Mouse (Mus musculus): ENCODE measurements around the gene Cd180.

Cd180 gene

DNA sequence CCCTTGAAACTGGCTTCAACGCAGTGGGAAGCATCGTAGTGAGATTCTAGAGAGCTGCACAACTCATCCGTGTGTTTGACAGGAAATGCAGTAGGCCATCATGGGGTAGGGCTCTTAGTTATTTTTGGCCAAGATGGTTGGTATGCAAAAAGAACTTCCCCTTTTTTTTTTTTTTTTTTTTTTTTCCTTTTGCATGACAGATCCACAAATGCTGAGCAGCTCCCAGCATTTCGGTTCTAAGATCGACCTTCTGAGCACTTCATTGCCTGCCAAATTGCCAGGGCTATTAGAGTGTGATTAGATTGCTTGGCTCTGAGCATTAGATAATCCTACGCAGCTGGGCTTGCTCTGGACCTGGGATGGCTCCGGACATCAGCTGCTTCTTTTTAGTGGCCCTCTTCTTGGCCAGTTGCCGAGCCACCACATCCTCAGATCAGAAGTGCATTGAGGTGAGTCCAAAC lies at the start of gene Cd180:
Gene Cd180 (plus strand): TSS at position 218 of the 461 bp plus-strand sequence.
- no peak for DNase-seq (ENCODE audit: low read depth in 2 of 2, low spot score in 2 of 2)

DNA sequence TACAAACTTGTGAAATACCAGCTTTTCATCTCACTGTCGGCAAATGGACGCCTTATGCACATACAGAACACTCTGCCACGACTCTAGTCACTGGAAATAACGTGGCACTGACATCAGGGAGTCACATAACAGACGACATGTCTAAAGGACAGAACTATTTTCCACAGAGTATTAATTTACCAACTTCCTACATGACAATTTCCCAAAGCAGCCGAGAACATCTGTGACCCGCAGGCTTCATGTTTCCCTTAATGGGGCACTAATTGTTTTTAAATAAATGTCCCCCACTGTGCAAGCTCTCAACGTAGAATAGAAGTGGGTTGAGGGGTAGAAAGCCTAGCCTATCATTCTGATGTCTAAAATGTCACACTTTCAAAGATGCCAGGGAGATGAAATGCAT lies 49.0 kb upstream of the Cd180 start:
- no peak for DNase-seq (ENCODE audit: low read depth in 2 of 2, low spot score in 2 of 2)

DNA sequence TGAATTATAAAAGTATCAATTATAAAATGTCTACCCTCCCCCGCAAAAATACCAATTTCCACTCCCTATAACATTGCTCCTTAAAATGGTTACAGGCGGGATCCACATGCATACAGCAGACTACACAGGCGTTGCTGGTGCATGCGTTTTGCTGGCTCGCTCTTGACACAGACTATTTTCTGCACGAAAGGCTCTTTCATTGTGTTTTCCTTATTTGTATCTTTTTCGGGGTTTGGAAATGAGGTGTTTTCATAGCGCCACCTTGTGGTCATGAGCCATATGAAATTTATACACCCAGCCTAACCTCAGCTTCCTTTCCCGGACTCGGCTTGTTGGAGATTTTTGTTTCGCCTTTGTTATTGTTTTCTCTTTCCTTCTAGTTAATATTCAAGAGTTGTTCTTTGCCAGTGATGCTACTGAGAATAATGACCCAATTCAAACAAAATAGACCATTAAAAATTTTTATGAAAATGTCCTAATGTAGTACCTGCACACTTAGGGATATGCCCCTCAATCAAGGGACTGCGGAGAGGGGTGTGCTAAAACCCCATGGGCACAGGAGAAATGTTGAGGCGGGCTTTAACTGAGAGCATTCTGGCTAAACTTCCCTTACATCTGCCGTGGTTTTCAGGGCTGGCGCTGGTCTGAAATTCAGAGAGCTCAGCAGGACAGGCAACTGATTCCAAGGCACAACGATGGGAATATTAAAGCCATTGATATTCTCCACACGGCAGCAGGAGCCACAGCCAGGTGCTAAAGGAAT lies 48.4 kb upstream of the Cd180 start:
- peak; percentile 38 to 50 for DNase-seq (ENCODE audit: low read depth in 2 of 2, low spot score in 2 of 2)

DNA sequence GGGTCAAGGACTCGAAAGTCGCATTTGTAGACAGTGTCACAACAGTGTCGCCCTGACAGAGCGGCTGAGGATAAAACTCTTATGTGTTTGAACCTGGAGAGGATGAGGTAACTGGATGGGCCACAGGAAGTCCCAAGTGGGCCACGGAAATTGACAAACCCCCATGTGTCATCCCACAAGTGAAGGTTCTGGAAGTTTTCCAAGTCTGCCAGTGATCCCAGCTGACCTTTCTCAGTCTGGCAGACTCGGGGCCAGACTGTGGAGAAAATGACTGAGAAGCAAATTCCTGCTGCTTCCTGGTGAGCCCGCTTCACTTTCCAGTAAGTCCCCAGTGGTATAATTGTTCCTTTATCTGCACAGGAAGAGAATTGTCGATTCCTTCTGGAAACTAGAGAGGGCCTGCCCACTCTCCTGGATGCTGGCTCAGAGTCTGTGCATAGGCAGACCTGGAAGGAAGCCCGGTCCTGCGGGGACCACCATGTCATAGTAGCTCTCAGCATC lies 47.0 kb upstream of the Cd180 start:
- no peak for DNase-seq (ENCODE audit: low read depth in 2 of 2, low spot score in 2 of 2)

GRCm38 (mm10) chr13:102647511-102647910 lies 45.8 kb upstream of the Cd180 start:
- DNase-seq (ENCODE audit: low read depth in 2 of 2, low spot score in 2 of 2), result no peak

- no peak for DNase-seq (ENCODE audit: low read depth in 2 of 2, low spot score in 2 of 2)
Observed at GRCm38 (mm10) chr13:102652303-102652889, 41.0 kb upstream of the Cd180 start.

- DNase-seq (ENCODE audit: low read depth in 2 of 2, low spot score in 2 of 2), result no peak
Observed at GRCm38 (mm10) chr13:102655071-102655570, 38.2 kb upstream of the Cd180 start.

DNA sequence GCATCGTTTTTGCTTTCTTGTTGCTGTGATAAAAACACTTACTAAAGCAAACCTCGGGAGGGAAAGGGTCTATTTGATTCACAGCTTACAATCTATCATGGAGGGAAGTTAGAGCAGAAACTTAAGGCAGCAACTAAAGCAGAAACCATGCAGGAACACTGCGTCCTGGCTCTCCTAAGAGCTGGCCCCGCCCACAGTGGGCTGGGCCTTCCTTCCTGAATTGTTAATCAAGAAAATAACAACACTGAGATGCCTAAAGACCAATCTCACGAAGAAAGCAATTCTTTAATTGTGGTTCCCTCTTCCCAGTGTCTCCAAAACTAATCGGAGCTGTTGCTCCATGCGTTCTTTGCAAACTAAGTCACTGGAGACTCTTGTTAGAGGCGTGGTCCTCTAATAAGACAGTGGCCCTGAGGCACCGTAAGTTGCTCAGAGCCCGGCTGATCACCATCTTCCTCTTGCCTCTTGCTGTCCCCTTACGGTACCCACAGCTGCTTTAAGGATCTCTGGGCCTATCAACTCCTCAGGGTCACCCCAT lies 37.1 kb upstream of the Cd180 start:
- no peak for DNase-seq (ENCODE audit: low read depth in 2 of 2, low spot score in 2 of 2)

GRCm38 (mm10) chr13:102658223-102658839 lies 35.0 kb upstream of the Cd180 start:
- DNase-seq (ENCODE audit: low read depth in 2 of 2, low spot score in 2 of 2), result no peak

GRCm38 (mm10) chr13:102664041-102664440 lies 29.3 kb upstream of the Cd180 start:
- no peak for DNase-seq (ENCODE audit: low read depth in 2 of 2, low spot score in 2 of 2)

GRCm38 (mm10) chr13:102664843-102665587 lies 28.3 kb upstream of the Cd180 start:
- DNase-seq (ENCODE audit: low read depth in 2 of 2, low spot score in 2 of 2), result peak; percentile 25 to 33

- DNase-seq (ENCODE audit: low read depth in 2 of 2, low spot score in 2 of 2), result no peak
Observed at GRCm38 (mm10) chr13:102665588-102666232, 27.6 kb upstream of the Cd180 start.

DNA sequence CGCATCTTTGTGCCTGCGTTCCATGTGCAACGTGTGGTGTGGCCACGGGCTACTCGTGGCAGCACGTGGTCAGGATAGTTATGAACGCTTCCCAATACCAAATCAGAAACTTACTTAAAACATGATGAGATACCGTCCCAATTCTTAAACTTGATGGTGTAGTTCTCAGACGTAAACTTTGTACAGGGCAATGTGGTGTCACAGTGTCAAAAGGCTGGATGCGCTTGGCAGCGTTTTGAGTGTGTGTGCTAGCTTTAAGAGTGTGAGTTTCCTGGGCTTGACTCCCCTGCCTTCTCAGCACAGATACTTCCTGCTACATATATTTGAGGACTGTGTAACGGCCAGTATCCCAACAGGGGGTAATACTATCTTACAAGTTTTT lies 27.1 kb upstream of the Cd180 start:
- DNase-seq (ENCODE audit: low read depth in 2 of 2, low spot score in 2 of 2), result no peak

DNA sequence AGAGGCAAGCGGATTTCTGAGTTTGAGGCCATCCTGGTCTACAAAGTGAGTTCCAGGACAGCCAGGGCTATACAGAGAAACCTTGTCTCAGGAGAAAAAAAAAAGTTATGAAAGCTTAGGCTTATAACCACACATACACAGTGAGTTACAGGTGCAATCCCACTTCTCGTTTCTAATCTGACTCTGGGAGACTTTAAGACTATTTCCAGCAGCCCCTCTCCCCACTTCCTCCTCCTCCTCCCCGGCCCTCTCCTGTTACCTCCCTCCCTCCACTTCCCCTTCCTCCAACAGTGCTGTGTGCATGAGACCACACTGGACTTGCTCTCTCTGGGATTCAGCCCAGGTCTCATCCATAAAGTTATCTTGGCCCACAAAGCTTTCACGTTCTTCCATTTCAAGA lies 26.6 kb upstream of the Cd180 start:
- DNase-seq (ENCODE audit: low read depth in 2 of 2, low spot score in 2 of 2), result no peak

GRCm38 (mm10) chr13:102667401-102667800 lies 26.0 kb upstream of the Cd180 start:
- no peak for DNase-seq (ENCODE audit: low read depth in 2 of 2, low spot score in 2 of 2)

GRCm38 (mm10) chr13:102667842-102668241 lies 25.5 kb upstream of the Cd180 start:
- DNase-seq (ENCODE audit: low read depth in 2 of 2, low spot score in 2 of 2), result no peak

GRCm38 (mm10) chr13:102668933-102669332 lies 24.4 kb upstream of the Cd180 start:
- no peak for DNase-seq (ENCODE audit: low read depth in 2 of 2, low spot score in 2 of 2)

DNA sequence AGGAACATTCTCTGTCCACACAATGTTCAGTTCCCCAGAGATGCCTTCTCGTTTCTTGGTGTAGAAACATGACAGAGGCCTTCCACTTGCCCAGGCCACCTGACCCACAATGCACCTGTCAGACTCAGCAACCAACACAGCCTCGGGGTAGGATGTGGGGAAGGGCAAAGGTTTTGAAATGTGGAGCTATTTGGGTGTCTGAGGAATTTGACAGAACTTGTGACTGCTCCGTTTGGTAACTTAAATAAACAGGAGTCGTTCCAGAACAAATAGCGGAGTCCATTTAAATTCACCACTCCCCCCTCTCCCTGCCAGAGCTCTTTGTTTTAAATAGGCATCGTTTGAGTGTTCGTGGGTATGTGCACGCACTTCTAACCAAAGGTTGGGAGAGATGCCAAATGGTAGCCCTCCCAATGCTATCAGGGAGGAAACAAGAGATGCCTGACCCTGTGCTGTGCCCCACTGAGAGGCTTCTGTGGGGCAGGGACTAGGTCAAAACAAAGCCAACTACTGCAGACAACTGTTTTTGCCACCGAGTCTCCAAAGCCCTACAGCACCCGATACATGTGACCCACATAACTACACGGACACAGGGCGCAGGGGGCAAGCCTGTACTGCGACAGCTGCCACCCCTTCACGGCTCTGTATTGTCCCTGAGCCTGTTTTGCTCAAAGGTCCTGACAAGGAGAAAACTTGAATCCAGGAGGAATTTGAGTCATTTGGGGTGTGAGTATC lies 23.7 kb upstream of the Cd180 start:
- no peak for DNase-seq (ENCODE audit: low read depth in 2 of 2, low spot score in 2 of 2)

- no peak for DNase-seq (ENCODE audit: low read depth in 2 of 2, low spot score in 2 of 2)
Observed at GRCm38 (mm10) chr13:102670503-102670902, 22.9 kb upstream of the Cd180 start.

DNA sequence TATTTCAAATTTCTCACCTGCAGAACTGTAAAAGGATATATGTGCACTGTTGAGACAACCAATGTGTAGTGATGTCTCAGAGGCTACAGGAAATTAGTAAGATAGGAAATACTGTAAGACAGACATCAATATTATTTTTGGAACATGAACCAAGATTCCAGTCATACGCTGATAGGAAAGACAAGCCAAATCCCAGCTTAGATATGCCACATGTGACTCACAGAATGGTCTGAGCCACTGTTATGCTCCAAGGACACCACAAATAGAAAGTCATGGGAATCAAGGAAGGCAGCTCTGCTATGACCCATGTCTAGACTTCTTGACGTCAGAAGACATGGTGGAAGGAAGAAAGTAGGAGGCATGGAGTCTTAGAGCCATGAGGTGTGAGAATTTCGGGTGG lies 19.3 kb upstream of the Cd180 start:
- DNase-seq (ENCODE audit: low read depth in 2 of 2, low spot score in 2 of 2), result no peak
